Mouse (Mus musculus): ENCODE data around the gene Cabin1. TPM values are rescaled to one million over a fixed set of nuclear protein-coding genes. Genes with fewer than 3 reads are reported as not detected.
A peak's percentile ranks its signal among the peaks of the same experiment; 100 is the strongest.

Gene Cabin1
- total RNA-seq, 2 experiments from 2014 or later, result 33.5 to 71.3 TPM

- no peak for ATAC-seq (replicated peaks; ENCODE audit: low FRiP score, low TSS enrichment, poor library complexity, severe bottlenecking)
Measured at GRCm38 (mm10) chr10:75676819-75677565, 87.1 kb downstream of the Cabin1 start.

GRCm38 (mm10) chr10:75676286-75676685, 87.9 kb downstream of the Cabin1 start:
- no peak for ATAC-seq (replicated peaks; ENCODE audit: low FRiP score, low TSS enrichment, poor library complexity, severe bottlenecking)

GRCm38 (mm10) chr10:75675594-75675993, 88.5 kb downstream of the Cabin1 start:
- no peak for ATAC-seq (replicated peaks; ENCODE audit: low FRiP score, low TSS enrichment, poor library complexity, severe bottlenecking)

- no peak for ATAC-seq (replicated peaks; ENCODE audit: low FRiP score, low TSS enrichment, poor library complexity, severe bottlenecking)
Measured at GRCm38 (mm10) chr10:75669936-75670335, 94.2 kb downstream of the Cabin1 start.

- peak; percentile 69 for ATAC-seq (replicated peaks; ENCODE audit: low FRiP score, low TSS enrichment, poor library complexity, severe bottlenecking)
Measured at GRCm38 (mm10) chr10:75667911-75668270, 96.2 kb downstream of the Cabin1 start.

- peak; percentile 54 for ATAC-seq (replicated peaks; ENCODE audit: low FRiP score, low TSS enrichment, poor library complexity, severe bottlenecking)
Measured at GRCm38 (mm10) chr10:75667115-75667910, 96.8 kb downstream of the Cabin1 start.

- ATAC-seq (replicated peaks; ENCODE audit: low FRiP score, low TSS enrichment, poor library complexity, severe bottlenecking), result no peak
Measured at GRCm38 (mm10) chr10:75666451-75667030, 97.6 kb downstream of the Cabin1 start.

- ATAC-seq (replicated peaks; ENCODE audit: low FRiP score, low TSS enrichment, poor library complexity, severe bottlenecking), result no peak
Measured at GRCm38 (mm10) chr10:75664673-75665270, 99.4 kb downstream of the Cabin1 start.

- ATAC-seq (replicated peaks; ENCODE audit: low FRiP score, low TSS enrichment, poor library complexity, severe bottlenecking), result no peak
Measured at GRCm38 (mm10) chr10:75662575-75662974, 101.6 kb downstream of the Cabin1 start.

GRCm38 (mm10) chr10:75661876-75662275, 102.3 kb downstream of the Cabin1 start:
- no peak for ATAC-seq (replicated peaks; ENCODE audit: low FRiP score, low TSS enrichment, poor library complexity, severe bottlenecking)

- ATAC-seq (replicated peaks; ENCODE audit: low FRiP score, low TSS enrichment, poor library complexity, severe bottlenecking), result no peak
Measured at GRCm38 (mm10) chr10:75661381-75661780, 102.8 kb downstream of the Cabin1 start.

GRCm38 (mm10) chr10:75657772-75658171, 106.4 kb downstream of the Cabin1 start:
- no peak for ATAC-seq (replicated peaks; ENCODE audit: low FRiP score, low TSS enrichment, poor library complexity, severe bottlenecking)

GRCm38 (mm10) chr10:75657165-75657564, 107.0 kb downstream of the Cabin1 start:
- ATAC-seq (replicated peaks; ENCODE audit: low FRiP score, low TSS enrichment, poor library complexity, severe bottlenecking), result no peak

- no peak for ATAC-seq (replicated peaks; ENCODE audit: low FRiP score, low TSS enrichment, poor library complexity, severe bottlenecking)
Measured at GRCm38 (mm10) chr10:75654053-75654452, 110.1 kb downstream of the Cabin1 start.

GRCm38 (mm10) chr10:75651381-75652068, 112.6 kb downstream of the Cabin1 start:
- no peak for ATAC-seq (replicated peaks; ENCODE audit: low FRiP score, low TSS enrichment, poor library complexity, severe bottlenecking)

GRCm38 (mm10) chr10:75650306-75650902, 113.7 kb downstream of the Cabin1 start:
- no peak for ATAC-seq (replicated peaks; ENCODE audit: low FRiP score, low TSS enrichment, poor library complexity, severe bottlenecking)

- ATAC-seq (replicated peaks; ENCODE audit: low FRiP score, low TSS enrichment, poor library complexity, severe bottlenecking), result no peak
Measured at GRCm38 (mm10) chr10:75649406-75649995, 114.6 kb downstream of the Cabin1 start.

- ATAC-seq (replicated peaks; ENCODE audit: low FRiP score, low TSS enrichment, poor library complexity, severe bottlenecking), result no peak
Measured at GRCm38 (mm10) chr10:75649001-75649400, 115.1 kb downstream of the Cabin1 start.

- ATAC-seq (replicated peaks; ENCODE audit: low FRiP score, low TSS enrichment, poor library complexity, severe bottlenecking), result no peak
Measured at GRCm38 (mm10) chr10:75648091-75648490, 116.0 kb downstream of the Cabin1 start.
